Mouse (Mus musculus) ES-Bruce4 (cell line): ENCODE measurements at regions not wholly inside any gene's neighbourhood (a gene's known extent, or its start where the extent isn't known, plus 50 kb on each side); places are given as distances from the start of the nearest gene placed in this dataset.

Experiments used
- H3K27ac ChIP-seq: 2 replicates; pipeline ENCODE4 v1.5.1; 2012; ENCODE audit warnings: low read length, inconsistent platforms; ENCODE audit not compliant: insufficient read depth
- H3K27me3 ChIP-seq: 2 replicates; pipeline ENCODE4 v1.6.1; 2012; ENCODE audit warnings: mild to moderate bottlenecking, low read length, inconsistent platforms; ENCODE audit not compliant: control insufficient read depth, poor library complexity, insufficient read depth, severe bottlenecking
- H3K36me3 ChIP-seq: 2 replicates; pipeline ENCODE4 v1.6.1; 2012; ENCODE audit warnings: inconsistent platforms, mild to moderate bottlenecking, low read length, moderate library complexity; ENCODE audit not compliant: control insufficient read depth, poor library complexity, insufficient read depth, severe bottlenecking
- H3K4me1 ChIP-seq: one replicate; pipeline ENCODE4 v1.8.1; 2011; ENCODE audit warnings: low read length; ENCODE audit not compliant: control insufficient read depth, insufficient read depth
- H3K4me3 ChIP-seq: 2 replicates; pipeline ENCODE4 v1.5.1; 2011; ENCODE audit warnings: low read depth, mild to moderate bottlenecking, low read length
- H3K9ac ChIP-seq: 2 replicates; pipeline ENCODE4 v1.6.1; 2012; ENCODE audit warnings: low read depth, mild to moderate bottlenecking, inconsistent platforms; ENCODE audit not compliant: poor library complexity, severe bottlenecking
- H3K9me3 ChIP-seq: replicated peaks from 2 replicates; pipeline ENCODE4 v1.6.1; 2012; ENCODE audit warnings: mild to moderate bottlenecking, low read length, inconsistent platforms; ENCODE audit not compliant: control insufficient read depth, poor library complexity, insufficient read depth, severe bottlenecking
- CTCF ChIP-seq: IDR thresholded peaks from one replicate; pipeline ENCODE4 v1.8.1; 2011; ENCODE audit warnings: low read depth, low read length
- EP300 ChIP-seq: IDR thresholded peaks from 2 replicates; pipeline ENCODE4 v1.6.1; 2011; ENCODE audit warnings: low read depth, low read length; ENCODE audit not compliant: insufficient read depth
- POLR2A ChIP-seq: IDR thresholded peaks from one replicate; pipeline ENCODE4 v1.8.1; 2011; ENCODE audit warnings: low read length; ENCODE audit not compliant: insufficient read depth

DNA sequence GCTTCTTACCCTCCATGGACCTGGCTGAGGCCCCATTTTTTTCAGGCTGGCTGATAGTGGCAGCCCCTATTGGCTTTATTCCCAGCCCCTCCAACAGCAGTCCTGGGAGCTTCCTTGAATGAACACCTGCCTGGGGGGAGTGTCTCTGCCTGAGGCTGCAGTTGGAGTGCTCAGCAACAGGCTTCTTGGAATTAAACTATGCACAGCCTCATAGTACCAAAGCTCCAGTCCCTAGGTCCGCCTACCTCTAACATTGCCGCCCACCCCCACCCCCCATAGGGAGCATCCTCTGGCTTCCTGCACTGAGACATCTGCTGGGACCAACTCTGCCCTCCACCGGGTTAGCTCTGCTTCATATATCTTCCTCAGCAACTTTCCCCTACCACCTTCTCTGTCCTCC, 133.3 kb upstream of the Rybp start:
- peak overlapping the region; percentile 3; the same call in 1 of the 2 replicates for H3K9ac ChIP-seq
- H3K4me3 ChIP-seq = 0 out of 2 replicates have a peak overlapping the region, but pooled peaks have one; percentile 9
- H3K27me3 ChIP-seq = no peaks in the 10 kb centered on the region
- TF ChIP-seq POLR2A (no peak), CTCF (no peak), EP300 (peak; percentile 79)
- peaks cover 6% of the 10 kb centered on the region for H3K4me1 ChIP-seq
- no peaks in the 10 kb centered on the region for H3K9me3 ChIP-seq
- H3K27ac ChIP-seq = peak overlapping the region; percentile 87
- H3K36me3 ChIP-seq = no peaks in the 10 kb centered on the region

DNA sequence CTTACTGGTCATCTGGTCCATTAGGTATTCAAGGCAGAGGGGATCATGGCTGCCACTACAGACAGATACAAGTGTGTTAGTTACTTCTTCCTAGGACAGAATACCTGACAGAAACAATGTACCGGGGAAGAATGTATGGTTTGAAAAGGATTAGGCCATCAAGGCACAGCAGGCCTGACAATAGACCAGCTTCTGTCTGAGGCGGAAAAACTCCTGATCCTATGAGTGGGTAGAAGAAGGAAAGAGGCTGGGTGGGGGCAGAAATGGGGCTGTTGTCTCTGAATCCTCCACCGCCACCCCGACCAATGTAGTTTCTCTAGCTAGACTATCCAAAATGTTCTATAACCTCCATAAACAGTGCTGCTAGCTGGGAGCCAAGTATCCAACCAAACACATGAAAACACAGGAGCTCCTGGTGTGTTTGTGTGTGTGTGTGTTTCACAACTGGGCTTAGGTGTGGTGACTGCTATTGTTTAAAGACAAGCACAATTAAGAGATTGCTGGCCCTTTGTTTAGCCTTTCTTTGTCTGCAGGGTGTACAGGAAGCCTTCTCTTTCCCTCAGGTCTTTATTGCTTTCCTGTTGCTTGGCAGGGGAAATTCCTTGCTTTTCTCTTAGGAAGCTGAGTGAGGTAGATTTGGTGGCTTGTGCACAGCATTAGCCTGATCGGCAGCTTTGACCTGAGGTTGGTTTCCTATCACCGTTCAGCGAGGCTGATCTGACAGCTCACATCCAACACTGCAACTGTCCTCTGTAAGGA, 132.7 kb upstream of the Rybp start:
- Histone ChIP-seq H3K4me1 (peaks cover 8% of the 10 kb centered on the region), H3K27me3 (no peaks in the 10 kb centered on the region), H3K9ac (0 out of 2 replicates have a peak overlapping the region, but pooled peaks have one; percentile 3), H3K36me3 (no peaks in the 10 kb centered on the region), H3K4me3 (no peak overlapping the region), H3K9me3 (no peaks in the 10 kb centered on the region), H3K27ac (peak overlapping the region; percentile 87)
- TF ChIP-seq EP300 (no peak), CTCF (no peak), POLR2A (no peak)

DNA sequence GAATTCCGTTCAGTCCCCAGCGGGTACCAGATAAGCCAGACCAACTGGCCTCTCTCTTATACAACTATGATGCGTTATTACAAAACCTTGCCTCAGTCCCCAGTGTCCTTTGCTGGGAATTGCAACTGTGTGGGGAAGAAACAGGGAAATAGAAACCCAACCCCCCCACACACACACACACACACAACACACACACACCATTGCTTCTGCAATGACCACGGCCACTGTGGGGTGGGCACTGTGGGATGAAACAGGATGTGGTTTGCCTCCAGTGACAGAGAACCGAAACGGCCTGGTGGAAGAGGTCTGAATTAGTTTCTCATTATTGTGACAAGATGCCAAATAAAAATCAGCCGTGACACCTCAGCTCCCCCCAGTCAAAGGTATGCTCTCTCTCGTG, 128.8 kb upstream of the Rybp start:
- no peak overlapping the region for H3K27ac ChIP-seq
- TF ChIP-seq POLR2A = no peak
- TF ChIP-seq CTCF = no peak
- no peak for TF ChIP-seq EP300
- H3K4me3 ChIP-seq = no peak overlapping the region
- no peaks in the 10 kb centered on the region for H3K36me3 ChIP-seq
- no peak overlapping the region for H3K9ac ChIP-seq
- peaks cover 12% of the 10 kb centered on the region for H3K4me1 ChIP-seq
- no peaks in the 10 kb centered on the region for H3K27me3 ChIP-seq
- no peaks in the 10 kb centered on the region for H3K9me3 ChIP-seq

DNA sequence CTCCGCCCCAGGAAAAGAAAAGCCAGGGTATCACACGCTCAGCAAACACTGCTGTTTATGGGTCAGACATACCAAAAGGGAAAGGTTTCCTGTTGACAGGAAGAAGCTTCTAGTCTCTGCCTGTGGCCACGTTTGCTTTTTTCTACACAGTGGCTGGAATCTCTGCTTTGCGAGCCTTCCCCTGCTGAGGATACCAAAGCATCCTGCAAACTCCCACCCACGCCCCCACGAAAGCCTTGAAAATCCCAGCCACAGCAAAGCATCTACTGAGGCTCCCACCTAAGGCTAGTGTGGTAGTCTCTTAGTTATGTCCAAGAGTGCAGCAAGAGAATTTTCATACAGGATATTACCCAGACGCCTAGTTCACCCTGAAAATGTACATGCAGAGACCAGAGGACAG, 128.2 kb upstream of the Rybp start:
- H3K9ac ChIP-seq = no peak overlapping the region
- H3K27me3 ChIP-seq = no peaks in the 10 kb centered on the region
- H3K27ac ChIP-seq = no peak overlapping the region
- peaks cover 10% of the 10 kb centered on the region for H3K4me1 ChIP-seq
- TF ChIP-seq EP300 (no peak), POLR2A (no peak), CTCF (no peak)
- no peaks in the 10 kb centered on the region for H3K9me3 ChIP-seq
- H3K36me3 ChIP-seq = no peaks in the 10 kb centered on the region
- no peak overlapping the region for H3K4me3 ChIP-seq

DNA sequence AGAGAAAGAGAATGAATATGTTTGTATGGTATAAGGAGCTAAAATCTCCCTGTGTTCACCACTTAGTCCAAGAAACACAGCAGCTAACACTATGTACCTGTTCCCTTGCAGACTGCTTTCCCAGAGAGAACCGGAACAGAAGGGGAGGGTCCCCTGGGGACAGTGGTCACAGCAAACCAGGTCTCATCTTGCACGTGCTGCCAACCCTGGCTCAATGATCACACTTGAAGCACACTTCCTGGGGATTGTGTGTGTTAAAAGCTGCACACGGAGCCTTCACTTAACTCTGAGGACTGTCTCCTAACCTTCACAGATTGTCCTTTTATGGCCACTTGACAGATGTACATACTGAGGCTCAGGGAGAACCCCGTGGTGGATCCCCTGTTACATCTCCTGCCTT, 127.6 kb upstream of the Rybp start:
- no peak overlapping the region for H3K27ac ChIP-seq
- H3K36me3 ChIP-seq = no peaks in the 10 kb centered on the region
- no peak overlapping the region for H3K9ac ChIP-seq
- H3K27me3 ChIP-seq = no peaks in the 10 kb centered on the region
- TF ChIP-seq CTCF (no peak), POLR2A (no peak), EP300 (no peak)
- H3K4me1 ChIP-seq = peaks cover 10% of the 10 kb centered on the region
- no peak overlapping the region for H3K4me3 ChIP-seq
- H3K9me3 ChIP-seq = no peaks in the 10 kb centered on the region

DNA sequence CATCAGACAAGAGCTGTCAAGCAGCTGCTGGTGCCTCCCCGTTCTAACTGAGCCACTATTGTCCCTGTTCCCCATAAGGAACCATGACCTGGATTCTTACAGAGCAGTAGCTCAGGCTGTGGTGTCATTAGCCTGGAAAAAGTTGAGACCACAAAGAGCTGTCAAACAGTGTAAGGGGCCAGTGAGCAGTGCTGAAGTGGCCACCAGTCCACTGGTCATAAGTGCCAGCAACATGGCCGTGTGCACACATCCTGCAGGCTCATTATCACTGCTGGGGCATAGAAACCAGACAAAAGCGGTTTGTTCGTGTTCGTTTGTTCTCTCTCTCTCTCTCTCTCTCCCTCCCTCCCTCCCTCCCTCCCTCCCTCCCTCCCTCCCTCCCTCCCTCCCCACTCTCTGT, 125.2 kb upstream of the Rybp start:
- Histone ChIP-seq H3K9ac (no peak overlapping the region), H3K36me3 (no peaks in the 10 kb centered on the region), H3K4me3 (no peak overlapping the region), H3K27me3 (no peaks in the 10 kb centered on the region), H3K27ac (no peak overlapping the region), H3K9me3 (no peaks in the 10 kb centered on the region), H3K4me1 (peaks cover 10% of the 10 kb centered on the region)
- TF ChIP-seq EP300 (no peak), POLR2A (no peak), CTCF (no peak)
